Mouse (Mus musculus) heart, adult 18-20 months (tissue): ENCODE measurements around the gene Htra3. TPM values are rescaled to one million over a fixed set of nuclear protein-coding genes. Genes with fewer than 3 reads are reported as not detected.

Experiments used
- DNase-seq, 2 experiments: peaks; one replicate each; pipeline ENCODE4 v3.0.0; 2021 to 2022; ENCODE audit warnings: mixed read lengths in 1 of 2
- total RNA-seq, 2 experiments: library from RNA; stranded (reverse); gene quantifications; 2 replicates each; pipeline ENCODE4 v1.2.3; 2021

Gene Htra3
- total RNA-seq, 2 experiments from 2014 or later: 73.5 to 83.6 TPM

DNA sequence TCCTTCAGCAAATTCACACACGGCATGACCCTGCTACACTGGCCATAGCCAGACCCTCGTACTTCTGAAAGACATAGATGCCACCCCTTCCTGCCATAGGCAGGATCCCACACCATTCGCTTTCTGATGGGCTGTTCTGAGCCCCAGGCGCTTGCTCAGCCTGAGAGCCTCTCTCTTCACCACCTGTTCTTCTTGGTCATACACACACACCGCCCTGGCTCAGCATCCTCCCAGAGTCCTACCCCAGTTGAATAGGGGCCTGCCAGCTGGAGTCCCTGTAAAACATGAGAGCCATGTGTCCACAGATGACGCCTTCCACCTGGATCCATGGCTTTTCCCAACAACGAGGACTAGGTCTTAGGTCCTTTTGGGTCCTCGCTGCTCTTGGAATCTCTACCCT lies 66.9 kb downstream of the Htra3 start:
- no peak for DNase-seq

- peak in 1 of 2 experiments; percentile 56 for DNase-seq
These were observed 67.7 kb downstream of the Htra3 start for GRCm38 (mm10) chr5:35611900-35612299.

- no peak for DNase-seq
These were observed 68.4 kb downstream of the Htra3 start for GRCm38 (mm10) chr5:35611170-35611569.

GRCm38 (mm10) chr5:35610381-35610780 lies 69.2 kb downstream of the Htra3 start:
- DNase-seq: no peak

DNA sequence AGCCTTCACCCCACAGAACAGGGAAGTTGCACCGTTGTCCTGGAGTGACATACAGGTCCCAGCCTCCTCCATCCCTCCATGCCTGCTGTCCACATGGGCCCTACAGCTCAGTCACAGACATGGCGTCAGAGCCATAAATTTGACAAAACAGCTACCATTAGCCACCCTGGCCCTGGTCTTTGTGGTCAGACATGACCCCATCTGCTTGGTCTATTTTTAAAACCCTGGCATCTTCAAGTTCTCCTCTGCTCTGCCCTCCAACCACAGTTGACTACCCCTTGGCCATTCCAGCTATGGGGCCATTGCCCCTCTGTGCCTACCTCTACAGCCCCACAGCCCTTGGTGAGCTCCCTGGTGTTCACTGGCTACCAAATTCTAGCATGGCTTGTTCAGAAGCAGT lies 69.6 kb downstream of the Htra3 start:
- no peak for DNase-seq

GRCm38 (mm10) chr5:35609381-35609780 lies 70.2 kb downstream of the Htra3 start:
- DNase-seq: peak; percentile 78 to 89

DNA sequence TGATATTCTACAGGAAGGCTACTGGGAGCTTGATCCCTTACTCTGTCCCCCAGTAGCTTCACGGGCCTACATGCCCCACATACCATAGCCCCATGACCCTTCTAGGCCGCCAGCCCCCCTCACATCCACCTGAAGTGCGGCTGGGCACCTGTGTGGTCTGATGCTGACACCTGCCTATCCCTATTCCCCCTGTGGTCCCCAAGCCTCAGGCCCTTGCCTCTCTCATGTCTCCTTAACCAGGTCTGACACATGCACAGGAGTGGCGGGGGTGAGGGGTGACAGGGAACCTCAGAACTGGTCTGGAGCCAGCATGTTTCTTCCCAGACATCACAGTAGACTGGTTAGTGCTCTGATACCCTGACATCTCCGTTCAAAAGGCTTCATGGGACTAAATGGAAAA lies 71.0 kb downstream of the Htra3 start:
- DNase-seq: no peak

DNA sequence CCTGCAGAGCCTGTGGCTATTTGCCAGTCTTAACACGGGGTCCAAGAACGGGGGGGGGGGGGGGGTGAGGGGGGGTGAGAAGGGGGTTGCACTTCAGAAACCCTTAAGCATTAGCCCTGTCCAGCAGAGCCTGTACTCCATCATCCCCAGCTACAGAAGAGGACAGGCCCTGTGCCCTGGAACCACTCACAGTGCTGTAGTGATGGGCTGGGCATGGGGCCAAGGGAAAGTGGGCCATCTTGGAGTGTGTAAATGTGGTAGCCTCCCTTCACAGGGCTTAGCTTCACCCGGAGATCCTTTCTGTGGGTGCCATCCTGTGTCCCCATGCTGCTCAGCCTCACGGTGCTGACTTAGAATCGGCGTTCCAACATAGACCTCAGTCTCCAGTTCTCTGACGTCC lies 71.8 kb downstream of the Htra3 start:
- DNase-seq: peak; percentile 68 to 72

- DNase-seq: no peak
These were observed 72.8 kb downstream of the Htra3 start for GRCm38 (mm10) chr5:35606800-35607199.

- DNase-seq: no peak
These were observed 74.2 kb downstream of the Htra3 start for GRCm38 (mm10) chr5:35605355-35605754.

Other genes with a start within 250 kb of the Htra3 start
- gene Cpz, start 154.1 kb downstream of the Htra3 start, total RNA-seq: under 1 TPM; 0.22 to 0.41 TPM
- 1 to 10 TPM; 2.1 to 2.2 TPM for gene Trmt44, start 104.7 kb downstream of the Htra3 start, total RNA-seq
- gene Acox3, start 96.7 kb downstream of the Htra3 start, total RNA-seq: 10 to 100 TPM; 26.2 to 28.0 TPM
- 10 to 100 TPM in 1 of 2 experiments, 1 to 10 TPM in 1; 8.2 to 10.3 TPM for gene Sh3tc1, start 60.2 kb upstream of the Htra3 start, total RNA-seq
- gene Ablim2, start 78.1 kb upstream of the Htra3 start, total RNA-seq: 10 to 100 TPM; 21.4 to 24.4 TPM
- 10 to 100 TPM; 16.9 to 19.2 TPM for gene Afap1, start 213.5 kb upstream of the Htra3 start, total RNA-seq